Mouse (Mus musculus): ENCODE measurements around the gene Kcnj6. TPM values are rescaled to one million over a fixed set of nuclear protein-coding genes. Genes with fewer than 3 reads are reported as not detected.

Gene Kcnj6
- polyA plus RNA-seq, 1 experiment from 2014 or later, result 0.23 TPM

DNA sequence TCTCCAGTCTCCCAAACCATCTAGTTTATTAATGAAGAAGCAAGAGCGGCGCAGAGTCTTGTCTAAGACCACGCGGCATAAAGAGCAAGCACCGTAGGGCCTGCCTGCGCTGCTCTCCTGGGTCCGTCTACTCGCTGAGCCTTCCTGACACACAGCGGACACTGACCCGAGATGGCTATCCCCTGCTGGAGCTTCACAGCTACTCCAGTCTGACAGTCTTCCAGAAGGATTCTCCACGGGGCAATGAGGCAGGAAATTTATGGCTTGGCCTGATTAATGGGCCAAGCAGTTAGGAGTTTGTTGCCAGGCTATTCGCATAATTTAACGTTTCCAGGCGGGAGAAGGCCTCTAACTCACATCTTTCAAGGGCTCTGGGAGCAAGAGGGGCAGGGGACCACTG is 283.0 kb downstream of the Kcnj6 start:
- no peak for DNase-seq (ENCODE audit: low spot score)
- Histone ChIP-seq H3K4me3 (no peak overlapping the region), H3K9me3 (peaks cover 3% of the 10 kb centered on the region; the same call in 1 of the 2 replicates), H3K4me1 (peaks cover 23% of the 10 kb centered on the region), H3K36me3 (peaks cover 3% of the 10 kb centered on the region; the same call in 1 of the 2 replicates), H3K27me3 (ENCODE audit: insufficient read depth, poor library complexity, severe bottlenecking) (no peaks in the 10 kb centered on the region), H3K27ac (no peak overlapping the region)
- WGBS, result 59% methylated on average over 14 of the region's 14 CpGs

DNA sequence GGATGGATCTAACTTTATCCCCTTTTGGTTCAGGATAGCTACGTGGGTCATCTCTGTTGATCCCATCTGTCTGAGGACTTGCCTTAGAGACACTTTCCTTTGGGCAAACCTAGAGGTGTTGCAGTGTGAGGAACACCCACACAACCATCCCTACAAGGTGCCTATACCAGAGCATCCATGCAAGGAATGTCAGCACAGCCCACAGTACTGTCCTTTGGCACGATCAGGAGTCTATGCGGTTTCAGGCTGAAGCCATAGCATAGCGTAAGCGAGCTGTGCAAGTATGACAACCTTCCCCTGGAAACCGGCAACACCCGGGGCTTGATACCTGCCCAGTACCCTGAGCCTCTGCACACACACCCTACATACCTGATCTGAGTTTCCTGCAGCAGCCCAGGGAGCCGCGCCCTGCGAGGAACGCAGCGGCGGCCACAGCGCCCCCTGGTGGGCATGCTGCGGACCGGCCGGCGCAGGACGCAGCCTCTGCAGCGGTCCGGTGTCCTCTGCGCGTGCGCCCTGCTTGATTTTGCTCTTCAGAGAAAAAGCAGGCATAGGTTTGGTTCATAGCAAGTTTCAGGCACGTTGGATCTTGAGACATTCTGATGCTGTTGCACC is 283.9 kb downstream of the Kcnj6 start:
- DNase-seq (ENCODE audit: low spot score), result no peak
- peaks cover 14% of the 10 kb centered on the region for H3K4me1 ChIP-seq
- peak overlapping the region; percentile 51 for H3K4me3 ChIP-seq
- no peaks in the 10 kb centered on the region for H3K27me3 ChIP-seq (ENCODE audit: insufficient read depth, poor library complexity, severe bottlenecking)
- H3K27ac ChIP-seq, result peak overlapping the region; percentile 70
- WGBS, result 11% methylated on average over 25 of the region's 25 CpGs
- H3K36me3 ChIP-seq, result peaks cover 3% of the 10 kb centered on the region; the same call in 1 of the 2 replicates
- H3K9me3 ChIP-seq, result peaks cover 3% of the 10 kb centered on the region; the same call in 1 of the 2 replicates

DNA sequence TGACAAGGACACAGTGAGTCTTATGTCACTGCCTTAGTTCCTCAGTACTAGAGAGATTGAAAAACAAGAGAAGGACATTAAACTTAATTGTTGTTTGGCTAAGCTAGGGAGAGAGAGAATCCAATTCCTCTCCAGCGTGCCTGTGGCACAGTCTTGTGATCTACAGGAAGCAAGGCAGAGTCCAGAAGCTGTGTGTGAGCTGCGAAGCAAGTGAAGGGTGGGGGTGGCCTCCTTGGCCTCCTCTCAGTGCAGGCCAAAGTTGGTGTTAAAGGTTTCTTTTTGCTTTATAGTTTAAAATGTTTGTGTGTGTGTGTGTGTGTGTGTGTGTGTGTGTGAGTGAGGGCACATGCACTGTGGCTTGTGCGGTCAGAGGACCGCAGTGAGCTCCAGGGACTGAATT is 295.5 kb downstream of the Kcnj6 start:
- no peaks in the 10 kb centered on the region for H3K27me3 ChIP-seq (ENCODE audit: insufficient read depth, poor library complexity, severe bottlenecking)
- H3K4me3 ChIP-seq, result no peak overlapping the region
- H3K36me3 ChIP-seq, result no peaks in the 10 kb centered on the region
- H3K27ac ChIP-seq, result no peak overlapping the region
- peaks cover 6% of the 10 kb centered on the region; the same call in 1 of the 2 replicates for H3K4me1 ChIP-seq
- no peaks in the 10 kb centered on the region for H3K9me3 ChIP-seq
- WGBS, result 89% methylated on average over 4 of the region's 4 CpGs
- no peak for DNase-seq (ENCODE audit: low spot score)

DNA sequence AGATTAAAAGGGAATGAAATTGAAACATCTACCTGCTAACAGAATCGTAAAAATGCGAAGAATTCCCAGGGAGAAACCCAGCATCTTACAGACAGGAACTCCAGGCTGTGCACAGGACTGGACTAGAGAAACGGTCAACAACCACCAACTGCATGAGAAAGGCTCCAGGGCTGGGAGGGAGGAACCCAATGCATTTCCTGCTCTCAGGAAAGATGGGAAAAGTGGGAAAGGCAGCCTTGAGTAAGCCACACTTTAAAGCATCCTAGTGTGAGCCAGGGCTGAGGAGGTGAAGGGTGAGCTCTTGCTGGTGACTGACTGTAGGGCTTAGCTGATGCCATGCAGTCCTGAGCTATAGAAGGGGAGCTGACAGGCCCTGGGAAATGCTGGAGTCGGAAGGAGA is 296.4 kb downstream of the Kcnj6 start:
- WGBS, result 77% methylated on average over 4 of the region's 4 CpGs
- no peaks in the 10 kb centered on the region for H3K9me3 ChIP-seq
- H3K36me3 ChIP-seq, result peaks cover 3% of the 10 kb centered on the region; the same call in 1 of the 2 replicates
- no peak for DNase-seq (ENCODE audit: low spot score)
- H3K27me3 ChIP-seq (ENCODE audit: insufficient read depth, poor library complexity, severe bottlenecking), result no peaks in the 10 kb centered on the region
- peaks cover 6% of the 10 kb centered on the region; the same call in 1 of the 2 replicates for H3K4me1 ChIP-seq
- H3K4me3 ChIP-seq, result no peak overlapping the region
- no peak overlapping the region; the same call in 1 of the 2 replicates for H3K27ac ChIP-seq

Small RNA genes within 50 kb of the gene (microRNA-seq; reads per million reads assigned to microRNA genes)
- not detected for gene Gm22745
